Mouse (Mus musculus) retina, embryonic 14.5 days (tissue): ENCODE measurements at regions not wholly inside any gene's neighbourhood (a gene's known extent, or its start where the extent isn't known, plus 50 kb on each side); places are given as distances from the start of the nearest gene placed in this dataset.
A peak's percentile ranks its signal among the peaks of the same experiment; 100 is the strongest.

Source experiments
- DNase-seq: peaks from one replicate; pipeline ENCODE4 v3.0.0-alpha.2; 2015; ENCODE audit warnings: low spot score

DNA sequence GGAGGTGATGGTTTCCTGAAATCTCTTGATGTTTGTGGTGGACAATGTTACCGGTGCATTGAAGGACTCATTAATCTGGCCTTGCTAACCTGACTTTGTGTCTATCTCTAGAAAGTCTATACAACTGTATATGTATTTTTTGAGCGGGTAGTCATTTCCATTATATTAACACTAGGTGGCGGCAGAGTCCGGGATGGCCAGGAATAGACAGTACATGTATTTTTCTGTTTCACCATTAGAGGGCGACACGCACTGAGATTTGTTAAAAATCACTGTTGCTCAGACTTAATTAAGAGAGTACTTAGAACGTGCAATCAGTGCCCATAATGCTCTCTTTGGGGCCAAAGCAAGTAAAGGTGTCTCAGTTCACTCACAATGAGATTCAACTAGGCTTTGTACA is 146.1 kb upstream of the Il1rapl2 start:
- peak; percentile 35 for DNase-seq
